Mouse (Mus musculus) CH12.LX (cell line): Measurements from ENCODE around the gene Agpat4.

Experiments used
- CHD1 ChIP-seq: IDR thresholded peaks from 2 replicates; pipeline ENCODE4 v1.6.1; 2012; ENCODE audit warnings: low read depth, low read length, improper control_type of control experiment, inconsistent platforms
- CTCF ChIP-seq, 2 experiments: IDR thresholded peaks in 1 of 2; conservative IDR thresholded peaks in 1 of 2; 2 replicates each; pipeline ENCODE4 v1.5.1; 2011 to 2012; ENCODE audit warnings: low read depth in 2 of 2, low read length in 2 of 2, improper control_type of control experiment in 1 of 2, inconsistent platforms in 1 of 2, mild to moderate bottlenecking in 1 of 2, moderate library complexity in 1 of 2
- HCFC1 ChIP-seq: IDR thresholded peaks from 2 replicates; pipeline ENCODE4 v1.6.1; 2012; ENCODE audit warnings: low read depth, mild to moderate bottlenecking, inconsistent platforms, low read length, improper control_type of control experiment
- IRF4 ChIP-seq: IDR thresholded peaks from 2 replicates; pipeline ENCODE4 v1.6.1; 2014; ENCODE audit warnings: low read depth, mild to moderate bottlenecking, inconsistent platforms, low read length, improper control_type of control experiment
- MAX ChIP-seq: IDR thresholded peaks from 2 replicates; pipeline ENCODE4 v1.6.1; 2011; ENCODE audit warnings: low read length, improper control_type of control experiment
- MAZ ChIP-seq: IDR thresholded peaks from 2 replicates; pipeline ENCODE4 v1.6.1; 2012; ENCODE audit warnings: low read depth, mild to moderate bottlenecking, inconsistent platforms, low read length, improper control_type of control experiment, moderate library complexity
- POLR2A ChIP-seq: IDR thresholded peaks from 2 replicates; pipeline ENCODE4 v1.6.1; 2011; ENCODE audit warnings: low read depth, mild to moderate bottlenecking, improper control_type of control experiment, low read length
- POLR2AphosphoS2 ChIP-seq: IDR thresholded peaks from 2 replicates; pipeline ENCODE4 v1.6.1; 2011; ENCODE audit warnings: low read depth, low read length, improper control_type of control experiment
- RCOR1 ChIP-seq: conservative IDR thresholded peaks from 2 replicates; pipeline ENCODE4 v1.6.1; 2012; ENCODE audit warnings: low read depth, mild to moderate bottlenecking, inconsistent platforms, low read length, improper control_type of control experiment
- SIN3A ChIP-seq: IDR thresholded peaks from 2 replicates; pipeline ENCODE4 v1.6.1; 2012; ENCODE audit warnings: low read length, improper control_type of control experiment, inconsistent platforms
- TBP ChIP-seq: conservative IDR thresholded peaks from 2 replicates; pipeline ENCODE4 v1.6.1; 2011; ENCODE audit warnings: low read depth, low read length, improper control_type of control experiment
- USF1 ChIP-seq: IDR thresholded peaks from 2 replicates; pipeline ENCODE4 v1.6.1; 2014; ENCODE audit warnings: low read depth, mild to moderate bottlenecking, inconsistent platforms, low read length, improper control_type of control experiment
- USF2 ChIP-seq: conservative IDR thresholded peaks from 2 replicates; pipeline ENCODE4 v1.6.1; 2011; ENCODE audit warnings: low read depth, low read length, improper control_type of control experiment

DNA sequence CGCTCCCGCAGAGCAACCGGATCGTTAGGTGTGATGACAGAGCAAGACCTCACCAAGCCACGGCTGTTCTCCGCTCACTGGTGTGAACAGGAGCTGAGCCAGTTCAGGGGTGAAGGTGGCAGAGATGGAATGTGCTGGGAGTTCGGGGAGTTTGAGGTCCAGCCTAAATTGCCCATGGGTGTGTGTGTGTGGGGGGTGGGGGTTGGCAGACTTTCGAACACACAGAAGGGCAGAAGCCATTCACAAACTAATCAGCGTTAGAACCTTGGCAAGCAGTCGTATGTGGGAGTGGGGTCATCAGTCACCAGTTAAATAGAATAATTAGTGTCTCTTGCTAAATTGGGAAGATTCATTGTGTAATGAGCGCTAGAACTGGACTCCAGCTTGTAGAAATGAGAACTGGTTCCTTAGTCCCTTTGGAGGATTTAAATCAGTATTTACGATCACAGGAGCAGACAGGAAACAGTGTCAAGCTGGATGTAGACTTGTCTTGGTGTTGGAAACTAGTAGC is 50.9 kb downstream of the Agpat4 start:
- TF ChIP-seq CTCF (conservative IDR thresholded peaks at IDR 0.05 in 1 of 2, IDR thresholded peaks at IDR 0.05 in 1 of 2; ENCODE audit: low read depth in 2 of 2, low read length in 2 of 2) (no peak), USF2 (no peak), POLR2A (no peak), MAZ (no peak), POLR2AphosphoS2 (no peak), MAX (no peak), IRF4 (no peak), HCFC1 (no peak), RCOR1 (no peak), USF1 (no peak), TBP (no peak), SIN3A (no peak), CHD1 (no peak)
